Mouse (Mus musculus): Measurements from ENCODE around the gene Dcps.

Dcps gene

GRCm38 (mm10) chr9:35131637-35132397 is 44.0 kb downstream of the Dcps start:
- DNase-seq, result no peak

DNA sequence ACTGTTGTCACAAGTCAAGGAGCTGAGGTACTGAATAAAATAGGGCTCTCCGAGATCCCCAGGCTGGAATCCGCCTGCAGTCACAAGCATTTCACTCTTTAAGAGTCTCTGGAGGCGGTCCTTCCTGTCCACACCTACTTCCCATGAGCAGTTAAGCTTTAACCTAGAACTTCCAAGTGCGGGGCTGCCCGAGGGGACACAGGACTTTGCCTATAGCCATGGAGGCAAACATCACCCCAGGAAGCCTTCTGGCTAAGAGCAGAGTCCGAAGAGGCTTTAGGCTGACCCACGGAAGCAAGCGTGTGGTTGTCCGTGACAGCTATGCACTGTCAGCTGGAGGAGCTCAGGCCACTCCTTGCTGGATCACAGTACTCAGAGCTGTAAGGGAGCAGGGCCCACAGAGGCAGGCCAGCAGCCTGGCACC is 46.9 kb downstream of the Dcps start:
- no peak for DNase-seq

DNA sequence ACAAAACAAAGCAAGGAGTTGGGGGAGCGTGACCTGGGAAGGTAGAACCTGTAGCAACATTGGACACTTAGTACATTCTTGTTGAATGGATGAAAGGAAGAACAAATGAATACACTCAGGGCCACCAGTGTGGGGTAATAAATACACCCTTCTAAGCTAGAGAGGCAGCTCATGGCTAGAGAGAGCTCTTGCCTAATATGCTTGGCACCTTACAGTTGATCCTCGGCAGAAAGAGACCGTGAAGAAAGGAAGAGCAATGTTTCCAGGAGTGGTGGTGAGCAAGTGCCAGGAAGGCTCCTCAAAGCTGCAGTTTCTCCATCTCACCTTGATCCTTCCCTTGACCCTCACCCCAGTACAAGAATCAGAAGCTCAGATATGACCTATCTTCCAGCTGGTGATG is 47.3 kb downstream of the Dcps start:
- DNase-seq, result no peak

DNA sequence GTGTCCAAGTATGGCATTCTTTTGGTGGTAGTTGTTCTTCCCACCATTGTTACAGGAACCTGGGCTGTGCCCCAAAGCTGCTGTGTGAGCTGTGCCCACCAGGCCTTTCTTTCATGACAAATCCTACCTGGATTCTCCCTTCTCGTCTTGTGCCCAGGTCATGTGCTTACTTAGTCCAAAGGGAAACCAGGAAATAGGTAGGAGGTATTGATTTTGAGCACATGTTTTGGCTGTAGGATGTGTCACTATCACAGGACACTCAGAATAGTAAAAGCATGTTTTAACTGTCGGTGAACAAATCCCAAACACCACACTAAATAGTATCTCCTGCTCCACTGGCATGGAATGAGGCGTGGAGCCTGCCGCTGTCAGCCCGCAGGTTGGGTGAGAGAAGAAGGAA is 48.3 kb downstream of the Dcps start:
- DNase-seq, result no peak

DNA sequence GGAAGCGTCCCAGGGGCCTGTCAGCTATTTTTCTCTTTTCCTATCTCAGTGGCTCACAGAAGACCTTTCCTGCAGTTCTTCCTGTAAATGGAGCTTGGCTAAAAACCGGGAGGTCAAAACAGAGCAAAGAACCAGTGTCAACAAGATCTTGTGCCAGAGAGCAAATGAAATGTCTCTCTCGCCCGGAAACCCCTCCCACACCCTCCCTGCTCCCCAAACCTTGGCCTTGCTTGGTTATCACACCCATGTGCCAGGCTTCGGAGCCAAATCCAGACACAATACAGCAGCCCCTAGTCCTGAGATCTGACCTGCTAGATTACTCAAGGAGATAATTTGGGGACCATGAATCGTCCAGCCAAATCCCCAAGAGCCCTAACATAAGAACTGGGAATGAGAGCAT is 48.7 kb downstream of the Dcps start:
- no peak for DNase-seq

- DNase-seq, result no peak
These were observed 51.2 kb downstream of the Dcps start for GRCm38 (mm10) chr9:35124678-35124955.

DNA sequence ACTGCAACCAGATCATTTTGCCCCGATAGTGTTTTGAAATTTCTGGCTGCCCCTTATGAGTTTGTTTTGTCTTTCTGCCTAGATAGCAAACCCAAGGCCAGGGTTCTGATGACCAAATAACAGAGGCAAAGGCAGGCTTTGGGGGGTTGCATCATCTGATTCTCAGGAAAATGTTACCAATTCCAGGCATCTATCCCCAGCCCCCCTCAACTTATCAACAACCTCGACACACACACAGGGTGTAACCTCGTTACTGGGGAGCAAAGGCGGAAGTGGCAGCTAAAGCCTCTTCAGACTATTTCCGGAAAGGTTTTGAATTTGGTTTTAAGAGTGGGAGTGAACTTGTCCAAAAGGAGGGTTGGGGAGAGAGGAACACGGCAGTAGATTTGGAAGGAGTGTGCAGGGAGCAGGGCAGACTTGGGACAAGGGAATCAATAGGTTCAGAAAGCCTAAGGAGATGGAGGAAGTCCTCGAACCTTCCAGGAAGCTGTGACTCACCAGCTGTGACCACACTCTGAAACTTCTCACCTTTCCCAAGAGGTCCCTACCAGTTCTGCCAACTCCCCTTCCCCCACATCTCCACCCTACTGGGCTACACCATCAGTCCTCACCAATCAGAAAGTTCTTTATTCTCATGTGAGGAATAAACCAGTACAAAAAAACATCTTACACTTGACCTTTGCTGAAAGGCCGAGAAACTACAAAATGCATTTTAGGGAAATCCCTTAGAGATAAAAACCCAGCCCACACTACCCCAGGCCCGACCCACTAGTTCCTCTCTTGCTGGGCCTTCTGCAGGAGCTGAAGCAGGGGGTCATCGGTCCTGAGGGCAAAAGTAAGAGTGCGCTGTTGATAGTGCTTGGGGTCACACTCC is 51.8 kb downstream of the Dcps start:
- DNase-seq, result no peak

- no peak for DNase-seq
These were observed 52.4 kb downstream of the Dcps start for GRCm38 (mm10) chr9:35123456-35123803.

GRCm38 (mm10) chr9:35122551-35123266 is 53.2 kb downstream of the Dcps start:
- no peak for DNase-seq

DNA sequence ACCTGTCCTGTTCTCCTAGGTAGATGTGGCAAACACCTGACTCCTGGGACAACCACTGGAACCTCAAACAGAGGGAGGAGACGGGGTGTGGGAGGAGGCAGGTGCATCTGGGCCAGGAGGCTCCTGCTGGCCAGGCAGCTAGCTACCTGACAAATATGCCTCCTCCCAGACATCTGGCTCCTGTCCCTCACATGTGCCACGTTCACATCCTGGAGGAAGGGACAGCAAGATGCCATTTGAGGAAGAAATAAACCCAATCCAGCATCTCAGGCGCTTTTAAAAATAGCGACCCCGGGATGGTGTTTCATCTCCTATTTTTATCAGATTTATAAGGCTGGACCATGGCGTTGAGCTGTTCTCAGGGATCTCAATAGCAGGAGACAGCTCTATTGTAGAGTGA is 56.7 kb downstream of the Dcps start, which contains the start of gene St3gal4:
Gene St3gal4 (minus strand): TSS at position 101 of the 400 bp plus-strand sequence.
- DNase-seq, result no peak

- DNase-seq, result no peak
These were observed 57.3 kb downstream of the Dcps start for GRCm38 (mm10) chr9:35118563-35118962.

- peak; percentile 32 for DNase-seq
These were observed 58.2 kb downstream of the Dcps start for GRCm38 (mm10) chr9:35117384-35118295.

GRCm38 (mm10) chr9:35116391-35117381 is 59.2 kb downstream of the Dcps start:
- DNase-seq, result peak; percentile 59

GRCm38 (mm10) chr9:35115804-35116203 is 60.1 kb downstream of the Dcps start:
- no peak for DNase-seq

GRCm38 (mm10) chr9:35115299-35115698 is 60.6 kb downstream of the Dcps start:
- DNase-seq, result no peak

DNA sequence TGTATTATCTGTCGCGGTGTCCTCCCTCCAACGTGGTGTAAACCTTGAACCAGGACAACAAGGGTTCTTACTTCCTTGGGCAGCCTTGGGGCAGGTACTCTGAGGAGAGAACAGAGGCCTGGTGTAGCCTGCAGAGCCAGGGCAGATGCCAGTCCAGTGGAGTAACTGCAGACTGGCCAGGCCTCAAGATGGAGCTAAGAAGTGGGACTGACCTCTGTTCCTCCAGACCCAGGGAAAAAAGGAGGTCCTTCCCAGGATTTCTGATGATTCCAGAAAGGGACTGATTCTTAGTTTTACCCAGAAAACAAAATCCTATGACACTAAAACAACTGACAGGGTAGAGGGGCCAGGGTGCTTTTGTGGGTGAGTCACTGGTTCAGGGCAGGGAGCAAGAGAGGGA is 61.6 kb downstream of the Dcps start:
- no peak for DNase-seq

- no peak for DNase-seq
These were observed 63.8 kb downstream of the Dcps start for GRCm38 (mm10) chr9:35111941-35112595.

DNA sequence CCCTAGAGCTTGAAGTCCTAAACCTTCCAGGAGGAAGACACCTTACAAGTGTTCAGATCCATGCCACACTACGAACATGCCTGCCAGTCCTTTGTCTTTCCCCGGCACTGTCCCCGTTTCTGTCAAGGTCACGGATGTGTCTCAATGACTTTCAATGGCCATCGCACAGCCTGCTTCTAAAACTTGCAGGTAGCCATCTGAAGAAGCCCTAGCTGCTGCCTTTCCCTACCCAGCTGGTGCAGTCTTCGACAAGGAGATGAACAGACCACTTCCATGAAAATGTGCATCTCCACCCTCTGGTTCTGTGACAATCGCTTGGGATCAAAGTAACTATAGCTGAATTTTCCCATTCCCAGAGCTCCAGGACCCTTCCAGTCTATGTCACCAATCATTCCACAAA is 64.4 kb downstream of the Dcps start:
- no peak for DNase-seq

DNA sequence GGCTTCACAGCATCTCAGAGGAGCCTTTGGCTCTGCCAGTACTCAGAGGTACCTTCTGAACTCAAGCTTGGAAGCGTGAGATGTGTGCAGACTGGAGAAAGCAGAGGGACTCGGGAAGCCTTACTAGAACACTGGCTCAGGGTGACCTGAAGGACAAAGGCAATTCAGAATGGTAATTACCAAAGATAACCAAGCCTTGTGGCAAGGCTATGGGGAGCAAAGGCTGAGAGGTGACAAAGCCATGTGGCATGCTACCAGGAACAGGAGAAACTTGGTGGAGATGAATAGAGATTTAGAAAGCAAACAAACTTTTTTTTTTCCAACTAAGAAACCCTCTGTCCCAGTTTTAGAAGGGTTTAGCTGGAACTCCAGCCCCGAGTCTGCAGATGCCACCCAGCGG is 65.3 kb downstream of the Dcps start:
- DNase-seq, result no peak

DNA sequence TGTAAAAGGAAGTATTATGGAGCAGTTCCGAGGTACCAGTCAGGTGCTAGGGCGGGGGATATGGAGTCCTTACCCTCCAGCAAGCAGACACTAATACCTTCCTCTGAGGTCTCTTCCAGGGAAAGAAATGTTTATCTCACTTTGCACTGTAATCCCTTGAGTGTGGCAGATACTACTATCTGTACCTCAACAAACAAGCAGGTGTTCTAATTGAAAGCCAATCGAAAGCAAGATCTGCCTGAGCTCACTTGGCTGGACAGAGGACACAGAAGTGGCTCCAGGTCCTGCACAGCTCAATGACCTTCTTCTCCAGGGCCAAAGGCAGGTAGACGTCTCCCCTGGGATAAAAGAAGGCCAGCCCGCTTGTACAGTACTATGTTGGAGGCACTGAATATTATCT is 65.8 kb downstream of the Dcps start:
- DNase-seq, result no peak

- peak; percentile 45 for DNase-seq
These were observed 66.9 kb downstream of the Dcps start for GRCm38 (mm10) chr9:35108916-35109315.

Measured in cerebellum, adult 8-10 months (tissue).